Mouse (Mus musculus) stomach, postnatal 0 days (tissue): Measurements from ENCODE around the gene Slc2a4.
A peak's percentile ranks its signal among the peaks of the same experiment; 100 is the strongest.

ENCODE experiments used
- CTCF ChIP-seq: IDR thresholded peaks from 2 replicates; pipeline ENCODE4 v1.5.1; 2016; ENCODE audit warnings: antibody characterized with exemption, low read depth, mild to moderate bottlenecking, moderate library complexity
- EP300 ChIP-seq: optimal IDR thresholded peaks from 2 replicates; pipeline ENCODE3; 2016; ENCODE audit warnings: antibody characterized with exemption

- TF ChIP-seq CTCF (peak; percentile 70), EP300 (peak; percentile 74)
Observed at GRCm38 (mm10) chr11:69995391-69995960, 47.5 kb upstream of the Slc2a4 start, which contains the start of gene Phf23.
